Mouse (Mus musculus): Measurements from ENCODE around the gene Lrrc32. TPM values are rescaled to one million over a fixed set of nuclear protein-coding genes. Genes with fewer than 3 reads are reported as not detected.

Gene Lrrc32
- polyA plus RNA-seq, 1 experiment: 5.9 TPM

GRCm38 (mm10) chr7:98542267-98542666, 53.2 kb downstream of the Lrrc32 start:
- H3K4me3 ChIP-seq (ENCODE audit: low read depth, low read length): no peak overlapping the region
- no peak overlapping the region for H3K27ac ChIP-seq (ENCODE audit: insufficient read depth, low read length)
- TF ChIP-seq CTCF (IDR thresholded peaks at IDR 0.05; ENCODE audit: low read depth, low read length): no peak
- TF ChIP-seq EP300 (IDR thresholded peaks at IDR 0.05; ENCODE audit: insufficient read depth, low read depth, low read length): no peak
- no peaks in the 10 kb centered on the region for H3K27me3 ChIP-seq (ENCODE audit: control insufficient read depth, insufficient read depth, low read length, poor library complexity, severe bottlenecking)
- no peak overlapping the region for H3K9ac ChIP-seq (ENCODE audit: low read depth, poor library complexity, severe bottlenecking)
- no peaks in the 10 kb centered on the region for H3K36me3 ChIP-seq (ENCODE audit: control insufficient read depth, insufficient read depth, low read length, poor library complexity, severe bottlenecking)
- H3K4me1 ChIP-seq (ENCODE audit: control insufficient read depth, insufficient read depth, low read length): peaks cover 2% of the 10 kb centered on the region
- no peaks in the 10 kb centered on the region for H3K9me3 ChIP-seq (replicated peaks; ENCODE audit: control insufficient read depth, insufficient read depth, low read length, poor library complexity, severe bottlenecking)

- Histone ChIP-seq H3K27me3 (ENCODE audit: control insufficient read depth, insufficient read depth, low read length, poor library complexity, severe bottlenecking) (no peaks in the 10 kb centered on the region), H3K27ac (ENCODE audit: insufficient read depth, low read length) (no peak overlapping the region), H3K4me1 (ENCODE audit: control insufficient read depth, insufficient read depth, low read length) (peaks cover 2% of the 10 kb centered on the region), H3K9ac (ENCODE audit: low read depth, poor library complexity, severe bottlenecking) (no peak overlapping the region), H3K9me3 (replicated peaks; ENCODE audit: control insufficient read depth, insufficient read depth, low read length, poor library complexity, severe bottlenecking) (no peaks in the 10 kb centered on the region), H3K36me3 (ENCODE audit: control insufficient read depth, insufficient read depth, low read length, poor library complexity, severe bottlenecking) (no peaks in the 10 kb centered on the region), H3K4me3 (ENCODE audit: low read depth, low read length) (no peak overlapping the region)
- TF ChIP-seq EP300 (IDR thresholded peaks at IDR 0.05; ENCODE audit: insufficient read depth, low read depth, low read length): no peak
- no peak for TF ChIP-seq POLR2A (IDR thresholded peaks at IDR 0.05; ENCODE audit: insufficient read depth, low read length)
- TF ChIP-seq CTCF (IDR thresholded peaks at IDR 0.05; ENCODE audit: low read depth, low read length): no peak
Measured at GRCm38 (mm10) chr7:98542731-98543142, 53.7 kb downstream of the Lrrc32 start.

- H3K4me3 ChIP-seq (ENCODE audit: low read depth, low read length): no peak overlapping the region
- TF ChIP-seq POLR2A (IDR thresholded peaks at IDR 0.05; ENCODE audit: insufficient read depth, low read length): no peak
- H3K9ac ChIP-seq (ENCODE audit: low read depth, poor library complexity, severe bottlenecking): no peak overlapping the region
- H3K27ac ChIP-seq (ENCODE audit: insufficient read depth, low read length): no peak overlapping the region
- H3K36me3 ChIP-seq (ENCODE audit: control insufficient read depth, insufficient read depth, low read length, poor library complexity, severe bottlenecking): no peaks in the 10 kb centered on the region
- no peaks in the 10 kb centered on the region for H3K9me3 ChIP-seq (replicated peaks; ENCODE audit: control insufficient read depth, insufficient read depth, low read length, poor library complexity, severe bottlenecking)
- no peaks in the 10 kb centered on the region for H3K27me3 ChIP-seq (ENCODE audit: control insufficient read depth, insufficient read depth, low read length, poor library complexity, severe bottlenecking)
- peaks cover 2% of the 10 kb centered on the region for H3K4me1 ChIP-seq (ENCODE audit: control insufficient read depth, insufficient read depth, low read length)
Measured at GRCm38 (mm10) chr7:98543853-98544370, 54.8 kb downstream of the Lrrc32 start.

GRCm38 (mm10) chr7:98544556-98544955, 55.5 kb downstream of the Lrrc32 start:
- H3K27ac ChIP-seq (ENCODE audit: insufficient read depth, low read length): no peak overlapping the region
- no peak overlapping the region for H3K4me3 ChIP-seq (ENCODE audit: low read depth, low read length)
- H3K9ac ChIP-seq (ENCODE audit: low read depth, poor library complexity, severe bottlenecking): no peak overlapping the region
- no peaks in the 10 kb centered on the region for H3K9me3 ChIP-seq (replicated peaks; ENCODE audit: control insufficient read depth, insufficient read depth, low read length, poor library complexity, severe bottlenecking)
- no peaks in the 10 kb centered on the region for H3K36me3 ChIP-seq (ENCODE audit: control insufficient read depth, insufficient read depth, low read length, poor library complexity, severe bottlenecking)
- H3K4me1 ChIP-seq (ENCODE audit: control insufficient read depth, insufficient read depth, low read length): peaks cover 2% of the 10 kb centered on the region
- H3K27me3 ChIP-seq (ENCODE audit: control insufficient read depth, insufficient read depth, low read length, poor library complexity, severe bottlenecking): no peaks in the 10 kb centered on the region
- TF ChIP-seq POLR2A (IDR thresholded peaks at IDR 0.05; ENCODE audit: insufficient read depth, low read length) (no peak), CTCF (IDR thresholded peaks at IDR 0.05; ENCODE audit: low read depth, low read length) (no peak), EP300 (IDR thresholded peaks at IDR 0.05; ENCODE audit: insufficient read depth, low read depth, low read length) (no peak)

GRCm38 (mm10) chr7:98548839-98549238, 59.8 kb downstream of the Lrrc32 start:
- Histone ChIP-seq H3K9ac (ENCODE audit: low read depth, poor library complexity, severe bottlenecking) (no peak overlapping the region), H3K36me3 (ENCODE audit: control insufficient read depth, insufficient read depth, low read length, poor library complexity, severe bottlenecking) (no peaks in the 10 kb centered on the region), H3K4me3 (ENCODE audit: low read depth, low read length) (no peak overlapping the region), H3K9me3 (replicated peaks; ENCODE audit: control insufficient read depth, insufficient read depth, low read length, poor library complexity, severe bottlenecking) (no peaks in the 10 kb centered on the region), H3K27me3 (ENCODE audit: control insufficient read depth, insufficient read depth, low read length, poor library complexity, severe bottlenecking) (no peaks in the 10 kb centered on the region), H3K27ac (ENCODE audit: insufficient read depth, low read length) (no peak overlapping the region), H3K4me1 (ENCODE audit: control insufficient read depth, insufficient read depth, low read length) (peaks cover 6% of the 10 kb centered on the region)
- TF ChIP-seq CTCF (IDR thresholded peaks at IDR 0.05; ENCODE audit: low read depth, low read length) (no peak), POLR2A (IDR thresholded peaks at IDR 0.05; ENCODE audit: insufficient read depth, low read length) (no peak), EP300 (IDR thresholded peaks at IDR 0.05; ENCODE audit: insufficient read depth, low read depth, low read length) (no peak)

- Histone ChIP-seq H3K27me3 (ENCODE audit: control insufficient read depth, insufficient read depth, low read length, poor library complexity, severe bottlenecking) (no peaks in the 10 kb centered on the region), H3K27ac (ENCODE audit: insufficient read depth, low read length) (no peak overlapping the region), H3K9me3 (replicated peaks; ENCODE audit: control insufficient read depth, insufficient read depth, low read length, poor library complexity, severe bottlenecking) (no peaks in the 10 kb centered on the region), H3K4me1 (ENCODE audit: control insufficient read depth, insufficient read depth, low read length) (peaks cover 4% of the 10 kb centered on the region), H3K9ac (ENCODE audit: low read depth, poor library complexity, severe bottlenecking) (no peak overlapping the region), H3K36me3 (ENCODE audit: control insufficient read depth, insufficient read depth, low read length, poor library complexity, severe bottlenecking) (no peaks in the 10 kb centered on the region), H3K4me3 (ENCODE audit: low read depth, low read length) (no peak overlapping the region)
- TF ChIP-seq CTCF (IDR thresholded peaks at IDR 0.05; ENCODE audit: low read depth, low read length) (no peak), POLR2A (IDR thresholded peaks at IDR 0.05; ENCODE audit: insufficient read depth, low read length) (no peak), EP300 (IDR thresholded peaks at IDR 0.05; ENCODE audit: insufficient read depth, low read depth, low read length) (no peak)
Measured at GRCm38 (mm10) chr7:98550596-98550995, 61.5 kb downstream of the Lrrc32 start.
